11 mouse cellular contexts compared by ENCODE assay signal in the genomic region with DNA sequence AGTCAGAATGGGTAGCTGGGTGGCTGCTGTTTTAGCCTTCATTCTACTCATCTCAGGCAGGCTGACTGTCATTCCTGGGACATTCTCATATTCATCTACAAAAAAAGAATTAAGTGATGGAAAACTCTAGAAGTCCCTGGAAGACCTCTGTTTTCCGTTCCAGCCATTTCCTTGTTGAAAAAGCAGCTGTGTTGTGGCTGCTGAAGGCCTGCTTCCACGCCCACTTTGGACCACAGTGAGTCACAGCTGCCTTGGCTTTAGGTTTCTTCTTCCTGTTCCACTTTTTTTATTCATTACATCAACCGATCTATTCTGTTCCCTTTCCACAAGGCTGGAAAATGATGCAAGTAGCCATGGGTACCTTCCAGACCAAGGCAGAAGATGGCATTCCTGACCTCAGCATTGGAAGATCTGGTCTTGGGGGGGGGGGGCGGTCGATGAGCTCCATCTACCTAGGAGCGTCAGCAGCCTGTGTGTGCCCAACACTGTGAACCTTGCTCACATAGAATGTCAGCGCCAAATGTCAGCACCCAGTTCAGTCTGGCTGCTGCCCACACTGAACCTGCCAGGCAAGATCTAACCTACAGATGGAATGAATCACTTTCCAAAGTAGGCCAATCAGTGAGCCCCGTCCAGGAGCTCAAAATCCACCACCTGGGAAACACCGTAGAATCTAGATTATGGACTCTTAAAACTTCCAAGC. TPM values are rescaled to one million over a fixed set of nuclear protein-coding genes. Genes with fewer than 3 reads are reported as not detected.
A peak's percentile ranks its signal among the peaks of the same experiment; 100 is the strongest.
DNase-seq lines count a peak whose midpoint lies in the region; ATAC-seq lines count a peak whose summit lies in the region.
"Had no signal": no experiment of that assay in that cellular context is flagged by ENCODE, and none has a peak within 500 bp of the region (broad histone marks: within the 10 kb centered on the region; RNA-seq: fewer than 3 reads in every experiment).

No protein-coding gene starts in this region.

- H3K4me3 ChIP-seq in heart, embryonic 11.5 days (ENCODE audit: low read depth, low read length): no peak overlapping the region
- H3K4me3 ChIP-seq in macrophage (ENCODE audit: inconsistent target): no peak overlapping the region
- H3K4me3 ChIP-seq: midbrain, embryonic 12.5 days had no signal

- ATAC-seq in heart, embryonic 11.5 days (replicated peaks; ENCODE audit: insufficient number of reproducible peaks, low FRiP score, low TSS enrichment): no peak
- ATAC-seq: forebrain, embryonic 14.5 days; Patski had no signal

- no peak overlapping the region for H3K9ac ChIP-seq in heart, embryonic 11.5 days (ENCODE audit: low read depth, low read length)
- H3K9ac ChIP-seq: midbrain, embryonic 12.5 days had no signal

- no peak overlapping the region for H3K4me2 ChIP-seq in heart, embryonic 11.5 days
- H3K4me2 ChIP-seq: midbrain, embryonic 12.5 days had no signal

- peaks cover 57% of the 10 kb centered on the region for H3K4me1 ChIP-seq in heart, embryonic 11.5 days (ENCODE audit: control insufficient read depth, insufficient read depth, low read length)
- H3K4me1 ChIP-seq: midbrain, embryonic 12.5 days had no signal

- 59% methylated on average over 9 of the region's 9 CpGs for WGBS in heart, embryonic 11.5 days (ENCODE audit: insufficient replicate concordance)
- 37% methylated on average over 8 of the region's 9 CpGs for WGBS in macrophage (ENCODE audit: missing documents)

- H3K27ac ChIP-seq in heart, embryonic 11.5 days (ENCODE audit: low read depth, low read length): peak overlapping the region; percentile 46; the same call in 1 of the 2 replicates
- H3K27ac ChIP-seq in macrophage: peak overlapping the region; percentile 55
- H3K27ac ChIP-seq: midbrain, embryonic 12.5 days had no signal

- peaks cover 73% of the 10 kb centered on the region for H3K79me2 ChIP-seq in macrophage (ENCODE audit: inconsistent target)

- DNase-seq in kidney, postnatal 10 days: peak; percentile 64
- DNase-seq in kidney, adult 11 months: no peak
- peak; percentile 92 for DNase-seq in NIH3T3 (ENCODE audit: low read depth)
- no peak for DNase-seq in cerebellum, postnatal 10 days
- no peak for DNase-seq in cerebellum, postnatal 4 days (ENCODE audit: low spot score in 2 of 2)
- DNase-seq in testis, postnatal 10 days (ENCODE audit: low spot score): no peak

- no peaks in the 10 kb centered on the region for H3K9me3 ChIP-seq in heart, embryonic 11.5 days (replicated peaks; ENCODE audit: control insufficient read depth, low read length)
- H3K9me3 ChIP-seq: midbrain, embryonic 12.5 days had no signal

- H3K27me3 ChIP-seq in heart, embryonic 11.5 days (ENCODE audit: control insufficient read depth, insufficient read depth, low read length): no peaks in the 10 kb centered on the region
- H3K27me3 ChIP-seq: midbrain, embryonic 12.5 days; Patski had no signal

- peaks cover 3% of the 10 kb centered on the region; the same call in 1 of the 2 replicates for H3K36me3 ChIP-seq in heart, embryonic 11.5 days (ENCODE audit: control insufficient read depth, insufficient read depth, low read length)
- peaks cover 20% of the 10 kb centered on the region for H3K36me3 ChIP-seq in macrophage (ENCODE audit: inconsistent target)

RNA-seq across cellular contexts. Expression of a gene that starts 31.4 kb away (rescaled TPM):
- 50.7 and 51.5 TPM in 2 replicates for polyA plus RNA-seq in heart, embryonic 11.5 days (2014; fragmentation: Nextera tagmentation; extraction: Ambion mirVana)
- 10 to 100 TPM in 25 of 26 experiments, 1 to 10 TPM in 1; 9.1 to 48.4 (median 30.4) TPM for total RNA-seq in macrophage (2018; cell fraction: chromatin; rRNA removed)
- 10 to 100 TPM; 14.9 to 26.3 (median 22.8) TPM for total RNA-seq in macrophage (2018; cell fraction: cytosol; rRNA removed)
- 10 to 100 TPM in 25 of 26 experiments, 1 to 10 TPM in 1; 9.1 to 45.7 (median 23.0) TPM for total RNA-seq in macrophage (2018; cell fraction: nucleus; rRNA removed)
- 15.6 to 17.9 TPM (median 17.7 TPM) in 3 replicates for polyA plus RNA-seq in macrophage (2018)

RNA-seq across cellular contexts. Expression of a gene that starts 46.3 kb away (rescaled TPM):
- 3.7 and 4.0 TPM in 2 replicates for polyA plus RNA-seq in heart, embryonic 11.5 days (2014; fragmentation: Nextera tagmentation; extraction: Ambion mirVana)
- 1 to 10 TPM in 1 of 26 experiments, under 1 TPM in 10, not detected in 15; 0.21 to 1.1 (median 0.33) TPM for total RNA-seq in macrophage (2018; cell fraction: chromatin; rRNA removed)
- total RNA-seq in macrophage (2018; cell fraction: cytosol; rRNA removed): 1 to 10 TPM in 1 of 26 experiments, under 1 TPM in 25; 0.20 to 1.0 (median 0.42) TPM
- 1 to 10 TPM in 3 of 26 experiments, under 1 TPM in 20, not detected in 3; 0.16 to 1.3 (median 0.37) TPM for total RNA-seq in macrophage (2018; cell fraction: nucleus; rRNA removed)
- 0.30 to 0.75 TPM (median 0.67 TPM) in 3 replicates for polyA plus RNA-seq in macrophage (2018)

Comparison
In these comparisons a context has a peak if more than half of its experiments do, and no peak if none do; other contexts are left out.
1. DNase-seq: peak in kidney, postnatal 10 days (single experiment) and NIH3T3 (single experiment); none in kidney, adult 11 months (single experiment), cerebellum, postnatal 10 days (0 of 2), cerebellum, postnatal 4 days (0 of 2) and testis, postnatal 10 days (single experiment).